Comparison of ENCODE assay signal across 27 mouse cellular contexts in genomic region chr7:133799928-133800327, GRCm38 (mm10). TPM values are rescaled to one million over a fixed set of nuclear protein-coding genes. Genes with fewer than 3 reads are reported as not detected.
"Had no signal": no experiment of that assay in that cellular context is flagged by ENCODE, and none has a peak within 500 bp of the region (broad histone marks: within the 10 kb centered on the region; RNA-seq: fewer than 3 reads in every experiment).

No protein-coding gene starts in this region.

- H3K9me3 ChIP-seq: heart, embryonic 10.5 days; heart, embryonic 12.5 days; hindbrain, embryonic 10.5 days; hindbrain, embryonic 12.5 days; intestine, embryonic 15.5 days; limb, embryonic 10.5 days; limb, embryonic 12.5 days; liver, embryonic 12.5 days had no signal

- ATAC-seq: hindbrain, embryonic 16.5 days; inflammation-experienced regulatory T-cells, adult 6 months; intestine, embryonic 15.5 days; intestine, postnatal 0 days; liver, embryonic 12.5 days had no signal

- H3K27me3 ChIP-seq: heart, embryonic 12.5 days; hindbrain, embryonic 12.5 days; intestine, embryonic 15.5 days; limb, embryonic 12.5 days; liver, embryonic 12.5 days had no signal

- H3K4me3 ChIP-seq: heart, embryonic 10.5 days; heart, embryonic 12.5 days; hindbrain, embryonic 10.5 days; hindbrain, embryonic 12.5 days; intestine, embryonic 15.5 days; layer of hippocampus, adult 2 months; left cerebral cortex, adult 2 months; limb, embryonic 10.5 days; limb, embryonic 12.5 days; liver, embryonic 12.5 days had no signal

- H3K9ac ChIP-seq: heart, embryonic 12.5 days; hindbrain, embryonic 12.5 days; hindbrain, embryonic 14.5 days; intestine, embryonic 15.5 days; limb, embryonic 12.5 days; liver, embryonic 12.5 days; liver, embryonic 14.5 days had no signal

- H3K27ac ChIP-seq: heart, embryonic 10.5 days; hindbrain, embryonic 10.5 days; hindbrain, embryonic 12.5 days; hindbrain, embryonic 14.5 days; intestine, embryonic 15.5 days; layer of hippocampus, adult 2 months; left cerebral cortex, adult 2 months; limb, embryonic 10.5 days; limb, embryonic 12.5 days; liver, embryonic 12.5 days; liver, embryonic 14.5 days had no signal

- H3K4me2 ChIP-seq: heart, embryonic 12.5 days; hindbrain, embryonic 12.5 days; hindbrain, embryonic 14.5 days; intestine, embryonic 15.5 days; limb, embryonic 12.5 days; liver, embryonic 12.5 days had no signal

- H3K4me1 ChIP-seq: heart, embryonic 10.5 days; hindbrain, embryonic 12.5 days; limb, embryonic 10.5 days; limb, embryonic 12.5 days; liver, embryonic 12.5 days had no signal

- DNase-seq: gastrocnemius, postnatal 14 days; gastrocnemius, postnatal 36 days; heart, adult 18-20 months; heart, postnatal 10 days; heart, postnatal 4 days; kidney, adult 18-20 months; kidney, adult 8-10 months; kidney, postnatal 10 days; kidney, postnatal 25 days; kidney, postnatal 4 days; liver had no signal

- H3K36me3 ChIP-seq: heart, embryonic 10.5 days; heart, embryonic 12.5 days; hindbrain, embryonic 10.5 days; hindbrain, embryonic 12.5 days; intestine, embryonic 15.5 days; limb, embryonic 10.5 days; limb, embryonic 12.5 days; liver, embryonic 12.5 days had no signal

RNA-seq across cellular contexts. Expression of gene Fank1, which starts 23.3 kb away (rescaled TPM):
- polyA plus RNA-seq: heart, embryonic 12.5 days; heart, embryonic 14.5 days; inflammation-experienced regulatory T-cells, adult 6 months had no signal
